Mouse (Mus musculus) spleen, postnatal 36 days (tissue): Measurements from ENCODE around the gene Pcnt.

Source experiments
- DNase-seq, 2 experiments: peaks; one replicate each; pipeline ENCODE4 v3.0.0; 2022; ENCODE audit warnings: low spot score in 2 of 2, mixed read lengths in 1 of 2

Gene Pcnt

GRCm38 (mm10) chr10:76442178-76443088 is at the start of gene Pcnt:
Gene Pcnt (minus strand): TSS chr10:76442786.
- peak; percentile 96 to 97 for DNase-seq

DNA sequence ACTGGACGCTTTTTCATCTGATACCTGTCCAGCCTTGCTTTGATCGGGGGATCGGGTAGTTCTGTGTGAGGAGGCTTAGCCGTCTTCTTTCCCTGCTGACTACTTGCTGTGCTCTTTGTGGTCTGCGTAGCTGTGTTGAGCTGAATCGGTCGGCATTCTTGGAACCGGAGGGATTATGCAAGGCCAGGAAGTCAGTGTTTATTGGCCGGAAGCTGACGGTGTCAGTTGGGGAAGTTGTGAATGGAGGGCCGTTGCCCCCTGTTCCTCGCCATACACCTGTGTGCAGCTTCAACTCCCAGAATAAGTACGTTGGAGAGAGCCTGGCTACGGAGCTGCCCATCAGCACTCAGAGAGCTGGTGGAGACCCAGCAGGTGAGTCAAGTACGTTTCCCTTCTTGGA is 46.6 kb upstream of the Pcnt start:
- DNase-seq: no peak

DNA sequence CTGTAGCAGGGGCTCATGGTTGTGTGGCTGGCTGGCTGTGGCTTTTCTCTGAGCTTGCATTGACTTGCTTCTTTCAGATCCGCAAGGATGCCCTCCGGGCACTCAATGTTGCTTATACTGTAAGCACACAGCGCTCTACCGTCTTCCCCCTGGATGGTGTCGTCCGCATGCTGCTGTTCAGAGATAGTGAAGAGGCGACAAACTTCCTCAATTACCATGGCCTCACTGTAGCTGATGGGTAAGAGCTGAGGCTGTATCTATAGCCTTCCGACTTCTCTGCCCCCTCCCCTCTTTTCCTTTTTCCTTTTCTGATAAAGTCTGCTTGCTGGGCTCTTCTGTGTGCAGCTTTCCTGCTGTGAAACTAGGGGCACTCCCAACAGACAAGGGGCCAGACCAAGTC is 45.7 kb upstream of the Pcnt start:
- DNase-seq: no peak

DNA sequence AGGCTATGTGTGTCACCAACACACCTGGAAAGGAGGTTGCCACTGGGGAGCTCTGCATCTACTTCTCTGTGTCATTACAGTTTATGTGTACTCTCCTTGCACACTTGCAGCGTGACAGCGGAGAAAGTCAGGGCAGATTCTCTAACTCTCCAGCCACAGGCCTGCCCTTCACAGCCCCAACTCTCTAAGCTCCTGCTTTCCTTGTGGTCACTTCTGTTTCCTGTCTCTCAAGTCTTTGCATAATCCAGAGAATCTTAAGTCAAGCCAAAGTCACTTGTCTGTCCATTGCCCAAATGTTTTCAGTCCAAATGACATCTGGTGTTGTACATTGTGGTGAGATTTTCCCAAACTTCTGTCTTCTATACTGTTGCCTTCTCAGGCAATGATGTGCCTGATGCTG is 43.7 kb upstream of the Pcnt start:
- no peak for DNase-seq

DNA sequence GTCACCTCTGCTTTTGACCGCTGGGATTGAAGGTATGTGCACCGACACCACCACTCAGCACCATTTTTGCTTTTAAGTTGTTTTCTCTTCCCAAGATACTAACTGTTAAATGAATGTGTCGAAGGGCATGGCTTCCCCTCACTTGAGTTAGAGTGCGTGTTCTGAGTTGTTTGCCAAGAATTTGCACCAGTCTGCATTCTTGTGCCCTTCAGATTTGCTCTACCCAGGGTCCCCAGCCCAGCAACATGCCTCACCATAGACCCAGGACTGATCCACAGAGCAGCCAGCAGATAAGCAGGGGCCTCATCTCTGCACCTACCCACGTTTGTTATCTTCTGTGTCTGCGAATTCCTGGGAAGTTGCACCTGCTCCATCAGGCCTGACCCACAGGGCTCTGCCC is 38.9 kb upstream of the Pcnt start:
- no peak for DNase-seq

DNA sequence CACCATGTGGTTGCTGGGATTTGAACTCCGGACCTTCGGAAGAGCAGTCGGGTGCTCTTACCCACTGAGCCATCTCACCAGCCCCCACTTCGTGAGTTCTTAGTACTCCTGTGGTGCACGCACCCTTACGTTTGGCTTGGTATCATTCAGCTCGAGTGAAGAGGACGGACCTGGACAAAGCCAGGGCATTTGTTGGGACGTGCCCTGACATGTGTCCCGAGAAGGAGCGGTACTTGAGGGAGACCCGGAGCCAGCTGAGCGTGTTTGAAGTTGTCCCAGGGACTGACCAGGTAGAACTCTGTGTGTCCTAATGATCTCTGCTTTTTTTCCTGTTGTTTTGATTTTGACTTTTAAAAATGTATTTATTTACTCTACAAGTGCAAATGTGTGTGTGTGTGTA is 38.3 kb upstream of the Pcnt start:
- DNase-seq: no peak

GRCm38 (mm10) chr10:76473759-76474158 is 31.2 kb upstream of the Pcnt start:
- no peak for DNase-seq

- peak; percentile 78 to 82 for DNase-seq
These were observed 25.9 kb upstream of the Pcnt start, which contains the start of the genes Mcm3ap and Ybey for GRCm38 (mm10) chr10:76468203-76469162. Gene Mcm3ap (plus strand): TSS chr10:76468927. Gene Ybey (minus strand): TSS chr10:76469114.

- DNase-seq: no peak
These were observed 20.1 kb upstream of the Pcnt start for GRCm38 (mm10) chr10:76462721-76463120.

GRCm38 (mm10) chr10:76462312-76462711 is 19.7 kb upstream of the Pcnt start:
- no peak for DNase-seq

DNA sequence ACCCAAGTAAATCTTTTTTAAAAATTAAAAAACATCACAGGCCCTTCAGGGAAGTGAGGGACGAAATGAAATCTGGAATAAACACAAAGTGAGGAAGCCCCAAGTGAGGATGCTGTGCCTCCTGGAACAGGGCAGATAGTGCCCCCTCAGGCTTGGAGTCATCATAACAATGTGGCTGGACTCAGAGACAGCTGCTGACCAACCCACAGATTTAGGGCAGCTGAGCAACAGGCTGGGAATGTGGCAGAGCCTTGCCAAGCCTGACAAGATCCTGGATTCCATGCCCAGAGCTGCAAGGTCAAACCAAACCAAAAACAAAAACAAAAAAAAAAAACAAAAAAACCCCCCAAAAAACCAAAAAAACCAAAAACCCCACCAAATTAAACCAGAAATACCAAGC is 18.7 kb upstream of the Pcnt start:
- DNase-seq: no peak

DNA sequence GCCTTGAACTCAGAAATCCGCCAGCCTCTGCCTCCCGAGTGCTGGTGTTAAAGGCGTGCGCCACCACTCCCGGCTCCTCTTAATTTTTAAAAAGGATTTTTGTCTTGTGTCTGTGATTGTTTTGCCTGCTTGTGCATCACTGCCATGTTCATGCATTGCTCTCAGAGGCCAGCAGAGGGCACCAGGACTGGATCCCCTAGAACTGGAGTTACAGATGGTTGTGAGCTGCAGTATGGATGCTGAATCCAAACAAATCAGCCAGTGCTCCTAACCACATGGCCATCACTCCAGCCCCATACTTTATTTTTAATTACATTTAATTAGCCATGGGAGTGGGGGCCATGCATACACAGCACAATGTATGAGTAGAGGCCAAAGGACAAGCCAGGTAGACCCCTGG is 12.7 kb upstream of the Pcnt start:
- DNase-seq: no peak

GRCm38 (mm10) chr10:76448851-76449250 is 6.3 kb upstream of the Pcnt start, which contains the start of gene 2610028H24Rik:
Gene 2610028H24Rik (plus strand): TSS chr10:76449081.
- DNase-seq: no peak

- DNase-seq: no peak
These were observed 5.0 kb upstream of the Pcnt start for GRCm38 (mm10) chr10:76447406-76448229.

DNA sequence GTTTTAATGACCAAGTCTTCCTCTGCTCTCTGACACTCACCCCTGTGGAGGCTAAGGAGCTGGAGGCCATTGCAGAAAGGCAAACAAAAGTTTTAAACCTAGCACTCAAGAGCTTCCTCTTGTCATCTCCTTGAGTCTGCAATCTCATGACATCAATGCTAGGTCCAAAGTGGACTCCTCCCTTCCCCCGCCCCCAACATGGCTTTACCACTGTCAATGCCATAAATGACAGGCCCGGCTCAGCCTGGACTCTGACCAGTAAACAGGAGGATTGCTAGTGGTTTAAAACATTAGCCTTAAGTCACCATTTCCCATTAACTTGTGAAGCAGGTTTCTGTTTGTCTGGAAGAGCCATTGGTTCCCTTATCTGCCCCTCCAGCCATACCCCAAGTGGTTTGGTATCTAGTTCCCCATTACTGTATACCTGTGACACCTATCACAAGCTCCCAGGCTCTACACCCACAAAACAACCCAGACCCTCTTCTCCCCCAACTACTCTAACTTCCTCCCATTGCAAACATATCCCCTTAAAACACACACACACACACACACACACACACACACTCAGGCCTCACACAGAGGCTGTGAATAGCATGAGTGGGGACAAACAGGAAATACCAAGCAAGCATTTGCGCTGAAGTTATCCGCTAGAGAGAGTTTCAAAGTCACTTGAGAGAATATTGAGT is 3.6 kb upstream of the Pcnt start:
- no peak for DNase-seq

- DNase-seq: no peak
These were observed 2.3 kb downstream of the Pcnt start, which contains the start of gene AC141477.1 for GRCm38 (mm10) chr10:76440281-76440680. Gene AC141477.1 (minus strand): TSS chr10:76440444.

DNA sequence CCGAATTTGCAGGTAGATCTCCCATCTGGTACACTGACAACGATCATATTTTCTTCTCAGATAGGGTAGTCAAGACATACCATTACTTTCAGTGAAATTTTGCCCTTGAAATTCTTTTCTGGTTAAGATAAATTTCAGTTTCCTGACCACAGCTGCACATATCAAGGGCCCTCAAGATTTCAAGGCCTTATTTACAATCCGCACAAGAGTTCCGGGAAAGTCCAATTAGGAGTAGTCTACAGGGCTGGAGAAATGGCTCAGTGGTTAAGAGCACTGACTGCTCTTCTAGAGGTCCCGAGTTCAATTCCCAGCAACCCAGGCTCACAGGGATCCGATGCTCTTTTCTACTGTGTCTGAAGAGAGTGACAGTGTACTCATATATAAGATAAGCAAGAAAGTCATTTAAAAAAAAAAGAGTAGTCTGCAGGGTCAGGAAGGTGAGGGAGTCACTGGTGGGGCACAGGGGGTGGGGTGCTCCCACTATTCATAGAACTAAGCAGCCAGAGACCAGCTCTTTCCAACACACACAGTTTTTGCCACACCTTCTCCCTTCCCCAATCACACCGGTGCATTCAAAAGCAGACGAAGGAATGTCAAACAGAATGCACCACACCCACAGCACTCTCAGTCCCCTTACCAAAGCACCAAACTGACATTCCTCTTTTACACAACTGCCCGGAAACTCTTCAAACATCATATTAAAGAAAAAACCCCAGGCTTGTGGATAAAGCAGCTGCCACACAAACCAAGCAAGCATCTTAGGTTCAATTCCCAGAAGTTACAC is 3.3 kb downstream of the Pcnt start:
- DNase-seq: no peak

DNA sequence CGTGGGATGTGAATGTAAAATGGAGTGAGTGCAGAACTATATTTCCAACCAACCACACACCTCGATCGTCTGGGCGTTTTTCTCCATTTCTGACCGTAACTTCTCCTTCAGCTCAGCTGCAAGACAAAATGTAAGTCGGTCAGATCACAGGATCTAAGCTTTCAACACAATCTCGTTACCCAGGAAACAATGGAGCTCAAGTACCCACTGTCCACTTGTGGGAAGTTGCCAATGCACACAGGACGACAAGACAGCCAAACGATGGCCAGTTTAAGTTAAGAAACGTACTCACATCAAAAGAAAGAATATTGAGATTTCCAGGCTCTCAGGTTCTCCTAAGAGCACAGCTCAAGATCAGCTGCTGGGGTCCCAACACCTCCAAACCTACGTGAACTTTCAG is 8.7 kb downstream of the Pcnt start:
- DNase-seq: no peak

DNA sequence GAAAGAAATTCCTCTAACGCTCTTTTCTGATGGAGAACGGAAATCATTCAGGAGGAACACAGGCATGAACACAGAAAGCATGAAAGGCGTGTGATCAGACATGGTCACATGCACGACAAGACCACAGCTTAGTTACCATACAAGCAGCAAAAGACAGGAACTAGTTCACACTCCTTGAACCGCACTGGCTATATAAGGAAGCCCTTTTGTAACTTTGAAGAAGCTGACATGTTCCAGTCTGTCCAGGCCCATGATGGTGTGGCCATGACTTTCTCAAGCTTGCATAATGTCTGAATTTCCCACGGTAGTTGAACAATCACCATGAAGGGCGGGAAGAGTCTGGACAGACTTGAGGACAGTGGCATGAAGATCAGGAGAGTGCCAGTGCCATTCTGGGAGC is 16.9 kb downstream of the Pcnt start:
- DNase-seq: no peak

DNA sequence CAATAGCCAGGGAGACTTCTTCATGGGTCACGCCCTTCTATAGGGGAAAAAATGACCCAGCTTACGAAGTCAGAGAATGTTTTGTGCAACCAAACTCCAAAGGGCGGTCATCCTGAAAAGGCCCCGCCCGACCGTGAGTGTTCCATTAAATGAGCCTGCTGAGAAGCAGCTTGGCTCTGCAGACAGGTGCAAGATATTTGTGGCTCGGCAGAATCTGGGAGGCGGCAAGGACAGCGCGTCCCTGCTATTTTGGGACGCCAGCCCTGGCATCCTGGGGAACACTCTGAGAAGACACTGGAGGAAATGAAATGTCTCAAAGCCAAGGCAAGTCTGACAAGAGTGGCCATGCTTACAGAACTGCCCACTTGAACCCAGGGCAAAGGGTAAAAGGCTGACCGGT is 25.8 kb downstream of the Pcnt start:
- DNase-seq: no peak
